Mouse (Mus musculus) neural tube, embryonic 10.5 days (tissue): ENCODE measurements around the gene Hist1h3f.
"Not testable (repeated sequence)": the region's sequence is repeated elsewhere in the genome, so short reads cannot be mapped to it uniquely, and the experiment has no call there.

Experiments
- DNase-seq: peaks from one replicate; pipeline ENCODE4 v3.0.0-alpha.2; 2017; ENCODE audit warnings: low spot score; ENCODE audit errors: extremely low spot score

Gene Hist1h3f

GRCm38 (mm10) chr13:23561531-23561882 lies 17.7 kb downstream of the Hist1h3f start:
- DNase-seq, result not testable (repeated sequence)

GRCm38 (mm10) chr13:23561883-23562659 lies 18.2 kb downstream of the Hist1h3f start, which contains the start of gene Hist1h3e:
Gene Hist1h3e (minus strand): TSS chr13:23562369.
- DNase-seq, result peak; percentile 91

GRCm38 (mm10) chr13:23562699-23563462 lies 19.0 kb downstream of the Hist1h3f start:
- DNase-seq, result no peak

GRCm38 (mm10) chr13:23564482-23564881 lies 20.6 kb downstream of the Hist1h3f start:
- DNase-seq, result no peak

GRCm38 (mm10) chr13:23570261-23571021 lies 26.6 kb downstream of the Hist1h3f start:
- not testable (repeated sequence) for DNase-seq

DNA sequence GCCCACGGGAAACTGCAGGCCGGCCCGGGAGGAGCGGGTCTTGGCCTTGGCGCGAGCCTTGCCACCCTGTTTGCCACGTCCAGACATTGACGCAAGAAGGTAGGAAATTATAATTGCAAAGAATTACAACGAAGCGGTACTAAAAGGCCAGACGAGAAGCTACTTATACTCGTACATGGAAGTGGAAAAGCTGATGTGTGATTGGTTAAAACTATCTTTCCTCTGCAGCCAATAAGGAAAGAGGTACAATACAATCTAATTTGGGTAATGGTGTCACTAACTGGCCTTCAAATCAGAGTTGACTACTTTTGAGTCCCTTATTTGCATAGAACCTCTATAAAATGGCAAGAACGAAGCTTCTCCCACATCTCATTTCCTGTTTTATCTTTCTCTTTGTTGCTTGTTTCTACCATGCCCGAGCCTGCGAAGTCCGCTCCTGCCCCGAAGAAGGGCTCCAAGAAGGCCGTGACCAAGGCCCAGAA lies 27.2 kb downstream of the Hist1h3f start, which contains the start of the genes Hist1h2ae and Hist1h2bg:
Gene Hist1h2ae, minus strand, starts transcription at position 199 of the 482 bp plus-strand sequence.
Gene Hist1h2bg, plus strand, starts transcription at position 375 of the 482 bp plus-strand sequence.
- no peak for DNase-seq

GRCm38 (mm10) chr13:23571504-23572217 lies 27.8 kb downstream of the Hist1h3f start:
- DNase-seq, result not testable (repeated sequence)

DNA sequence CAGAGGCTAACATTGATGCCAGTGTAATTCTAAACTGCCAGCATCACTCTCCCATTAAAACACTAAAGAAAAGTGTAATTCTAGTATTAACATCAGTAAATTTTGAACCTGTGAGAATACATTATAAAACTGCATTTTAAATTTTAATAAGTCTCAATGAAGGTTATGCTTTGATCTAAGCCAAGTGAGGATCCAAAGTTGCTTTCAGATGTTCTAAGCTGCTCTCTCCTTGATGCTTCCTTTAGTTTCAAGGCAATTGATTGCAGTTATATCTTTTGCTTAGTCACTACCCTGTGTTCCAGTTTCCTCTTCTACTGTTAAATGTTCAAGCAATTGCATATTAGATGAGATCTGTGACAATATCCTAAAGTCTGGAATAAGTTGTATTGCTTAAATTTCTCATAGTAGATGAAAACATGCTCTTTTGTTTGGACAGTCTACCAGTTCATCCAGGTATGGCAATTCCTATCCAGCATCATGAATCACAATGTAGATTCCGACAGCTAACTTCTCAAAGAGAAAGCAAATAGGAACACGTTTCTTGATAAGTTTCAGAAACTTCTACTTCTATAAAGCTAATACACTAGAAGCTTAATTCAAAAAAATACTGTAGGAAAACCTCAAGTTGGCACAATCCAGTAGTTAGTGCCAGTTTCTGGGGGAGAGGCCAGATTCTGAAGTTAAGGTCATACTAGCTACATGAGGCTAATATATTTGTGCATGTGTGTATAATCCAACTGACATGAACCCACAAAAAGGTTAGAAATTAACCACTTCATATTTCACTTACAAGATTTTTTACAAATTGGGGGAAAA lies 28.6 kb downstream of the Hist1h3f start:
- no peak for DNase-seq

DNA sequence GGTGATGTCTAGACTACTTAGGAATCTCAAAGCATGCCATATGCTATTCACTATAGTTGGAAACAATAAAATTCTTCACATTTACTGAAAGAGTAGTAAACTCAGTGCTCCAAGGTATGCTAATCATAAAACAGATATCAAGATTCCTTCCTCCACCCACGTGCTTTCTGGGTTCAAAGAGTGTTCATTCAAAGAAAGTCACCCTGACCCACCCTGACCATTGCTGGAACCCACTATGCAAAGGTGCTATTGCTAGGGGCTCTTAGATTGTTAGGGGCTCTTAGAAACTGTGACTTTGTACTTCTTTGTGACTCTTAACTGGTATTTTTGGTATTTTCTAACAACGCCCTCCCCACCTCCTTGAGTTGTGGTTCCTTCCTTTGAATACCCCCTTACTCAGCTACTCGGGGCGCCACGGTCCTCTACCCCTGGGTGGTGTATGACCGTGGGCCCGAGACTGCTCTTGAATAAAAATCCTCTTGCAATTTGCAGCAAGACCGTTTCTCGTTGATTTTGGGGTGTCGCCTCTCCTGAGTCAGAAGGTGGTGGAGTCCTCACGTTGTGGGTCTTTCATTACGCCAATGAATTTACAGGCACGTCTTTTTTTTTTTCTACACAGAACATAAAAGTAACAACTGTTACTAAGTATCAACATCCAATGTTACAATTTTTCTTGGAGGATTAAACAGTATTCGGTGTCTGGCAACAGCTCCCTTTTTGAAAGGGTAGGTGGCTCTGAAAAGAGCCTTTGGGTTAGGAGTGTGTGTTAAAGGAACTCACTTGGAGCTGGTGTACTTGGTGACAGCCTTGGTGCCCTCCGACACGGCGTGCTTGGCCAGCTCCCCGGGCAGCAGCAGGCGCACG lies 29.4 kb downstream of the Hist1h3f start:
- not testable (repeated sequence) for DNase-seq

DNA sequence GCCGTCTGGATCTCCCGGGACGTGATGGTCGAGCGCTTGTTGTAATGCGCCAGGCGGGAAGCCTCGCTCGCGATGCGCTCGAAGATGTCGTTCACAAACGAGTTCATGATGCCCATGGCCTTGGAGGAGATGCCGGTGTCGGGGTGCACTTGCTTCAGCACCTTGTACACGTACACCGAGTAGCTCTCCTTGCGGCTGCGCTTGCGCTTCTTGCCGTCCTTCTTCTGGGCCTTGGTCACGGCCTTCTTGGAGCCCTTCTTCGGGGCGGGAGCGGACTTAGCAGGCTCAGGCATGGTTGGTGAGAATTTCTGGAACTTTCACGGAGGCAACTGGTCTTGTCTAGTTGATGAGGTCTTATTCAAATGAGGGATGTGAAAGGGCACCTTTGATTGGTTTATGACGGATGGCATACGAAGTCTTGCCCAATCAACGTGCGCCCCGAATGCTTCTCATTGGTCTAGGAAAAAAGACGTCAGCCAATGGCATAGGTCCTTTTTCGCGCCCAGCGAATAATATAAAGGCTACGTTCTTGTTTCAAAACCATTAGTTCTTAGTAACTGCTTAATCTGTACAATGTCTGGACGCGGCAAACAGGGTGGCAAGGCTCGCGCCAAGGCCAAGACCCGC lies 30.2 kb downstream of the Hist1h3f start, which contains the start of the genes Hist1h2bf and Hist1h2ad:
Gene Hist1h2bf, minus strand, starts transcription at position 299 of the 627 bp plus-strand sequence.
Gene Hist1h2ad, plus strand, starts transcription at position 484 of the 627 bp plus-strand sequence.
- DNase-seq, result peak; percentile 83

GRCm38 (mm10) chr13:23574546-23575170 lies 30.8 kb downstream of the Hist1h3f start:
- not testable (repeated sequence) for DNase-seq

GRCm38 (mm10) chr13:23575271-23575851 lies 31.5 kb downstream of the Hist1h3f start, which contains the start of gene Hist1h3d:
Gene Hist1h3d (plus strand): TSS chr13:23575763.
- DNase-seq, result peak; percentile 65

GRCm38 (mm10) chr13:23575864-23576313 lies 32.0 kb downstream of the Hist1h3f start:
- not testable (repeated sequence) for DNase-seq

DNA sequence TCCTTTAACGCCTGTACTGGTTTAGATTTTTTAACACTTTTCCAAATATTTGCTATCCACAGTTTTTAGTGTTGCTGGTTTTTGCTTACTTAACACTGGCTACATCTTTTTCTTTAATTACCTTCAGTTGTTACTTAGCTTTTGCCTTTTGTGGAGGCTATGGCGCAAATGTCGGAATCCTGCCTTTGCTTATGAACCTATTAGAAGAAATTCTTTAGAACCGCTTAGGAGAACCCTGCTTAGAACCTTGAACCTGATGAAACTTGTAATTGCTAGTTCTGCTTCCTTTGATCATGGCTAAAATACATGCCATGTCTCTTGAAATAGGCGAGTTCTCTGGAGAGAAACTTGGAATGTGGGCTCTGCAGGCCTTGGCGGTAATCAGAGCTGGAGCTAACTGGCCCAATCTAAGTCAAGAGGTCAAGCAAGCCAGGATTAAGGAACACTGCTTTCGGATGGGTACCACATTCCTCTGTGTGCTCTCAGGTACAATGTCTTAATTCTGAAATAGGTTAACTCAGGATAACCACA lies 32.6 kb downstream of the Hist1h3f start:
- DNase-seq, result peak; percentile 52

GRCm38 (mm10) chr13:23576906-23577639 lies 33.2 kb downstream of the Hist1h3f start:
- no peak for DNase-seq

DNA sequence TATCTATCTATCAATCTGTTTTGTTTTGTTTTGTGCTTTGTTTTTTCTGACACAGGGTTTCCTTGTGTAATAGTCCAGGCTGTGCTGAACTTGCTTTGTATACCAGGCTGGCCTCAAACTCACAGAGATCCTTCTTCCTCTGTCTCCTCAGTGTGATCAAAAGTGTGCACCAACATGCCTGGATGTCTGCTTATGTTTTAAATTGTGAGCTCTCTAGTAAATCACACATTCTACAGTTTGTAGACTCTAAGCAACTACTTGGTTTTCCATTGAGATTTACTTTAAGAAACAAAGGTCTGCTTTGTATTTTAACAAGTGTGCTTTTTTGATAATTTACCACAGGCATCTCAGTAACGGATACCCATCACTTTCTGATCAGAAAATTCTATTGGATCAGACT lies 34.0 kb downstream of the Hist1h3f start:
- no peak for DNase-seq
